Mouse (Mus musculus) monocyte, adult 2 months (primary cell): Measurements from ENCODE around the gene Smg7.
A peak's percentile ranks its signal among the peaks of the same experiment; 100 is the strongest.
"Not testable (repeated sequence)": the region's sequence is repeated elsewhere in the genome, so short reads cannot be mapped to it uniquely, and the experiment has no call there.

Experiments
- DNase-seq, 2 experiments: peaks; one replicate each; pipeline ENCODE4 v3.0.0; 2022; ENCODE audit warnings: low spot score in 2 of 2, low read depth in 1 of 2

The Smg7 gene

DNA sequence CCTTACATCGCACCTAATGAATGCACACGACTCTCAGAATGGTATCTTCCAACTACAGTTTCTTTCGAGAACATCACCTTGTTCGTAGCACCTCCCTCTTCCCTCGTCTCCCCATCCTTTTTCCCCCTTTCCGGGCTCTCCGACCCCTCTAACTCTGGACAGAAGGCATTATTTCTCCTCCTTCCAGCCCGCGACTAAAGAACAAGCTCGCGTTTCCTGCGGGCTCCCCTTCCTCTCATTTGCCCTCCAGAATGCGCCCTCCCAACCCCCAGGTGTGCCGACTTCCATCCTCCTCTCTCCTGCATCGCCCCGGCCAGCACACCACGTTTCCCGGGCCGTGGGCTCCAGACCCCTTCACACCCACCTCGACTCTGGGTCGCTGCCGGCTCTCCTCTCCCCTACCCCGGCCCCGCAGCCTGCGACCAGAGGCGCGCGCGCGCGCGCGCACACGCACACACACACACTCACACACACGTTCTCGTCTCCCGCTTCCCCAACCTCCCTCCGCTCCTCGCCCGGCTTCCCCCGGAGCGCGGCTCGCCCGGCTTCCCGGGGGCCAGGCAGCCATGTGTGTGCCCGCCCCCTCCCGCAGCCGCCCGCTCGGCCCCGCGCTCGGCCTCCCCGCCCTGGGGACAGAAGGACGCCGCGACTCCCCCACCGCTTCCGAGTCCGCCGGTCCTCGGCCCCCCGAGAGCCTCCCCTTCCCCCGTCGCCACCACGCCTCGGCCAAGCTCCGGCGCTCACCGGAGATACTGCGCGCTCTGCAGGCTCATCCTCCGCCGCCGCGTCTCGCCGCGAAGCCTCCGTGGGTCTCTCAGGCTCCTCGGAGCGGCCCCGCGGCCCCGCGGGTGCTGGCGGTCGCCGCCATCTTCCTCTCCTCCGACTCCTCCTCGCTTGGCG, at the start of gene Smg7:
TSS of gene Smg7 (minus strand) at position 882 of the 900 bp plus-strand sequence.
- DNase-seq = peak; percentile 10 to 49

DNA sequence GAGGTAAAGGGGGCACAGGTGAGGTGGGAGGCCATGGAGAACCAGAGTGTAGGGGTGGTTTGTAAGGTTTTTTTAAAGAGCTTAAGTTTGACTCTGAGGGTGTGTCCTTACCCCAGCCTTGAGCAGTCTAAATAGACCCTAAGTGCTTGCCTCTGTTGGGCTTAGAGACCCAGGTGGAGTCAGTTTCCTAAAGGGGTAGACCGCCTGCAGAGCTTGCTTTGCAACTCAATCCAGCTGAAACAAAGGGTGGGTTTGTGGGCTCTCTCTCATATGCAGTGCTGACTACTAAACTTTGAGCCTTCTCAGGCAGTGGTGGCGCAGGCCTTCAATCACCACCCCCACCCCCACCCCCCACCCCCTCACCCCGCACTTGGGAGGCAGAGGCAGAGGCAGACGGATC, 40.5 kb upstream of the Smg7 start:
- no peak for DNase-seq

DNA sequence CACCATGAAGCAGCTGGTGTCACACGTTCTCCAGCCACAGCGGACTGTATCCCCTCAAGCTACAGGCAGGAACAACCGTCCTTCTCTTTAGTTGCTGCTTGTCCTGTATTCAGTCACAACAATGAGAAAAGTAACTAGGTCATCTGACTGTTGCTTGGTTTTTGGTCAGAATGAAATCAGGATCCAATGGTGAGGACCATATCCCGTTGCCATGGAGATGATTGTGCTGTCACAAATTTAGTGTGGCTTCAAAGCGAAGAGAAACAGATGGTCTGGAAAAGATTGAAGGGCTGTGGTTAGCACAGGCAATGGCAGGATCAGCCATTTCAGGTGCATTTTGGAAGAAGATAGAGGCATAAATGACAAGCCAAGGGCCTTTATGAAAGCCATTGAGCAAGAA, 33.9 kb upstream of the Smg7 start:
- DNase-seq = no peak

DNA sequence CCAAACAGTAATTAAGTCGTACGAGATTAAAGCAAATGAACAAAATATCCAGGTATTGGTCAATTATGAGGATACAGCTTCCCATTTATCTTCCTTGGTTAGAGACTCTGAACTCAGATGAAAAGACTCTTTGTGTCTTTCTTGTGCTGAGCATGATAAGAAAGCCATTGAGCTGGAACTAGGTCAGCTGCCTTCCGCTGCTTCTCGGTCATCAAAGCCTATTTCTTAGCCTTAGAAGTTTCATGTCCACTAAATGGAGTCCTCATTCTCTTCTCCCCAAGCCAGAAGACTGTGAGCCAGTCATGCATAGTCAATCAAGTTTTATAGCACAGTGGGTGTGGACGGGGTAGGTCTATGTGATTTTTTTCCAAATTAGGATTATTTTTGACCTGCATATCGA, 33.0 kb upstream of the Smg7 start:
- no peak for DNase-seq

DNA sequence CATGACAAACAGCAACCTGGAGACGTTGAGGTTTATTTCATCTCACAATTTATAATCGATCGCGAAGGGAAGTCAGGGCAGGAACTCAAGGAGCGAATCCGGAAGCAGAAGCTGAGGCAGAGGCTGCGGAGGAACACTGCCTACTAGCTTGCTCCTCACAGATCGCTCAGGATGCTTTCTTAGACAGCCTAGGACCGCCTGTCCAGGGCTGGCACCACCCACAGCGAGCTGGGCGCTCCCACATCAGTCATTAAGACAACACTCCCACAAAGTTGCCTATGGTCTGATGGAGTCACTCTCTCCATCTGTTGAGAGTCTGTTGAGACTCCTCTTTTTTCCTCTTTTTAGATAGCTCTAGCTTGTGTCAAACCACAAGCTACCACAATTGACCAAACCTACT, 31.5 kb upstream of the Smg7 start:
- no peak for DNase-seq

DNA sequence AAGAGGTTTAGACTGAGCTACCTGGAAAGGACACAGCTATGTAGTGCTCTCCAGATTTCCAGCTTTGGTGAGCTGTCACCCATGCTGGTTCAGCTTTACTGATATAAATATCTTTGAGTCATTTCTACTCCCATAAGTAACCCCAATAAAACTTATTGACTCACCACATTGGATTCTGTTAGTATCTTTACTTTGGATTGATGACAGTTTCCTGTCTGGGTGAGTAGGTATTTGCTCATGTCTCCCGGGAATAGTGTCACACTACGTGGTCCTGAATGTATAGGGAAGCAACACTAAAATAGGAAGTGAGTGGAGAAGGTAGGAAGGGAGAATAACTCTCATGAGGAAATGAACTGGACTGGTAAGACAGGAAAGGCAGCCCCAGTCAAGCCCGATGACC, 19.3 kb upstream of the Smg7 start:
- no peak for DNase-seq

DNA sequence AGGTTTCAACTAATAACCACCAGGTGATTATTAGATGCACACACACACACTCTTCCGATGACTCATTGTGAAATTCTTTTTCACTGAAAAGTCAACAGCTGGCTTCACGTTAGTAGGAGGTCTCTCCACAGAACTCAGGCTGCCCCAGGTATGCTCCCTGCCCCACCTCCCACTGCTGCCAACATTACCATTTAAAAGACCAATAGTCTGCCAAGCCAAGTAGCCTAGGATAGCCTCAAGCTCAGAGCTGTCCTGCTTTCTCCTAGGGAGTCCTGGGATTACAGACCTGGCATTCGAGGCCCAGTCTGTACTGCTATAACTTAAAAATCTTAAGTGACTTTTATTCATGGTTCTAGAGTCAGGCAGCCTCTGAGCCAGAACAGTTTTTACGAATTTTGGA, 15.2 kb upstream of the Smg7 start:
- DNase-seq = no peak

DNA sequence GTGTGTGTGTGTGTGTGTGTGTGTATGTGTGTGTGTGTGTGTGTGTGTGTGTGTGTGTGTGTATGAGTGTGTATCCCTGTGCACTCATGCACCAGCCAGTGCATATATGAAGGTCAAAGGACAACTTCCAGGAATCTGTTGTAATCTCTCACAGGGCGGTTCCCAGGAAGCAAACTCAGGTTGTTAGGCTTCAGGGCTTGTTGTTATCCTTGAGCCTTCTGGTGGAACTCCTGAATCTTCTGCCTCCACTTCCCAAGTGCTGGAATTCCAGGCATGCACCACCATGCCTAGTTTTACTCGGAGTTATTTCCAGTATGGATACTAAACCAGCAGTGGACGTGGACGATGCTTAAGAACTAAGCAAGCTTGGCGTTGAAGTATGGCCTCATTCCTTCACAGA, 14.5 kb upstream of the Smg7 start:
- no peak for DNase-seq

DNA sequence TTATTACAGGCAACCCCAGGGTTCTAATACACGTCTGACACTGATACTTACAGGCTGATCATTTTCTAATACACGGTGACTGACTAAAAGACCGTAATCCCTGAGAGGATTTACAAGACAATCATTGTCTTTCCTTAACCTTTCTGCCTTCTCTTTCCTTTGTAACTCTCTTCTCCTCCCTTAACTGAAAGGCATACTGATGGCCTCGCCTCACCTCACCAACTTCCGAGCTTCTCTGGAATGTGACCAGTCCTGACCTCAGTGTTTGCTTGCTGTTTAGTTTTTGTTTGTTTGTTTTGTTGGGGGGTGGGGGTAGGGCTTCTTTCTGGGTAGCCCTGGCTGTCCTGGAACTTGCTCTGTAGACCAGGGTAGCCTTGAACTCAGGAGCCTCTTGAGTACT, 13.3 kb upstream of the Smg7 start:
- no peak for DNase-seq

DNA sequence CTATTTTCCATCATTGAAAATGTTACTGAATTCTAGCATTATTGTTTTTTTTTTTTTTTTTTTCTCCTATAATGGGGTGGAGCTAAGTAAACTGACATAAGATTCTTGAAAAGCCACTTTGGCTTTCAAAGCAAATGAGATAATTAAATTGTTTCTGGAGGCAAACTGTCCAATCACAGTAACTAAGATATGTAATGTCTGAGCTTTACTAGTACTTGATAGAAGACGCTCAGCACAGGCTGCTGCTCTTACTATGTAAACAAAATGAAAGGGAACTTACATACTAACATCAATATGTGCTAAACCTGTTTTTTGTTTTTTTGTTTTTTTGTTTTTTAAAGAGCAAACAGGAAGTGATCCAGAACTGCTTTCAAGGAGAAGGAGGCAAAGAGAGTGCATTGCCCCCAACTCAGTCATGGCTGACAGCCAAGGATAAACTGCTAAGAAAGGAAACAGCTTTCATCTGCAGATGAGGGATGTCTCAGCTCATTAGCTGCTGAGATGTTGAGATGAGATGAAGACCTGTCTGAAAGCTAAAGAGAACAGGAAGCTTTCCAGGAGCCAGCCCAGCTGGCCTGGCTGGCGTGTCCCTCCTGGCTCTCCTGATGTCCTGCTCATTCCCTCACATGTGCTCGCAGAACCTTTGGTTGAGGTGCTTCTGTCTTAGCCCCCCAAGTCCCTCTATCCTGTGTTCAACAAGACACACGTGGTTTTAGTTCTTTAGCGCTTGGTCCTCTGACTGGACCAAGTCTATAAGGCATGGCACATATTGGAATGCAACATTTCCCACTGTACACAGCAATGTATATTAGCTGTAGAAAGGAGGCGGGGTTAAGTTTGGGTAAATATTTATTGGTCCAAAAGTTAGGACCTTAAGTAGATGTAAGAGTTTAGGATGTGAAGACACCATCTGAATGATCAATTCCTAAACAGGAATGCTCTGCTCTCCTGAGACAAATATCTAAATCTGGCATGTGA, 11.3 kb upstream of the Smg7 start:
- no peak for DNase-seq

DNA sequence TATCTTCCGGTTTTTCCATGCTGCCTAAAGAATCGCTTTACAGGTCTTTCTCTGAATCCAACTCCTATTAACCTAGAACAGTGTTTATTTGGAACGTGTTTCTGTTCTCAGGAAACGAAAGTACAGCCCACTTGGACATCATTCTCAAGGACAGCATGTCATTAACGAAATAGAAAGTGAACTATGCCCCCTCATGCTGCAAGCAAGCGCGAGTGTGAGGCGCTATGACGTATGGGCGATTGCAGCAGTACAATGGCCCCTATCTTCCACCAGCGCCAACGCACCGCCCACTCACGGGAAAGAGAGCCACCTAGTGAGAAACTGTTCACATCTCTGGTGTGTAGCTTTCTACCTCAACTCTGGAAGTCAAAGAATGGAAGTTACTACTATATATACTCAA, 2.0 kb upstream of the Smg7 start:
- DNase-seq = peak; percentile 57 to 75

DNA sequence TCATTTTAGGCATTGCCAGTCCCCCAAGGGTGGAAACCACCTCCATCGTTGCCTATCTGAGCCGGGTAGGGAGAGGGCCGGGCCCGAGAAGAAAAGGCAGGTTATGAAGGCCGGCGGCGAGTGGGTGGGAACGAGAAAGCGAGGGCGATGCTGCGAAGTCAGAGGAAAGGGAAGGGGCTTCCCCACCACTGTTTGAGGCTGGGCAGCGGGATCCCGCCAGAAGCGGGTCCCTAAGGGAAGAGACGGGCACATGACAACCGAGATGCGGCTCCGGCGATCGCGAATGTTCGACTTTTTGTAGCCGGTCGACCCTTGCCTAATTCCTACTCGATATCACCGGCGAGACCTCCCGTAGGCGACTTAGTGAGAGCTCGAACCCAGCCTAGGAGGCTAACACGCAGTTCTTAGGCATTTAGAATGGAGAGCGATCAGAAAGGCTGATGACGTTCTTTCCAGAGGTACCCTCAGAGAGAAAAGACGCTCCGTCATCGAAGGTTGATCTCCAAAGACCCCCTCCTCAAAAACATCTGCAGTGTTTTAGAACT, 1.2 kb upstream of the Smg7 start:
- DNase-seq = peak in 1 of 2 experiments; percentile 5

DNA sequence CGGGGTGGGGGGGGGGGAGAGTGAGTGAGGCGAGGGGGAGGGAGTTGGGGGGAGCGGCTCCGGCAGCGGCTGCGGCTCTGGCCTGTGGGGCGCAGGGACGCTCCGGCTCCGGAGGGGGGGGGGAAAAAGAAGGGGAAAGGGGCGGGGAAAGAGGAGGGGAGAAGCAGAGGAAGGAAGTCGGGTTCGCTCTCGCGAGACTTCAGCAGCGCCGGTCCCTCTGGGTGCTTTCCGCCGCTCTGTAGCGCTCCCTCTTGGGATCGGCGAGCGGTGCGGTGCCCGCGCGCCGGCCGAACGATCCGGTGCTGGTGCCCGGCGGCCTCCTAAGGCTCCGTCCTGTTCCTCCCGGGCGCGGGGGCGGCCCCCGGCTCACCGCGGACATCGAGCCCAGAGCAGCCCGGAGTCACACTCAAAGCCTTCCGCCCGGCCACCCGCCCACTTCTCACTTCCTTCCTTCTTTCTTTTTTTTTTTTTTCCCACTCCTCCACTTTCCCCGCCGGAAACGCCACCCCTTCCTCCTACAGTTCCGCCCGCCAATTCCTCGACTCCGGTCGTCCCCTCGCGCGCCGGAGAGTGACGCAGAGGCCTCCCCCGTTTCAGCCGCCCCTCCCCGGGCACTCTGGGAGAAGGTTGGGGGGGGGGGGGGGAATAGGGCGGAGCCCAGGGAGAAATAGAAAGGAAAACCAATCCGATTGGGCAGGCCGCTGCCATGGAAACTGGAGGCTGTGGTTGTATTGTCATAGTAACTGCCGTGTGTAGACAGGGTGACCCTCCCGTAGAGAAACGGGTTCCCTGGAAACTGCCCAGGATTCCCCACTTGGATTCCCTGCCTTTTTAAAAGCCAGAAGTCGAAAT, 445 bp upstream of the Smg7 start:
- DNase-seq = peak; percentile 81 to 90

DNA sequence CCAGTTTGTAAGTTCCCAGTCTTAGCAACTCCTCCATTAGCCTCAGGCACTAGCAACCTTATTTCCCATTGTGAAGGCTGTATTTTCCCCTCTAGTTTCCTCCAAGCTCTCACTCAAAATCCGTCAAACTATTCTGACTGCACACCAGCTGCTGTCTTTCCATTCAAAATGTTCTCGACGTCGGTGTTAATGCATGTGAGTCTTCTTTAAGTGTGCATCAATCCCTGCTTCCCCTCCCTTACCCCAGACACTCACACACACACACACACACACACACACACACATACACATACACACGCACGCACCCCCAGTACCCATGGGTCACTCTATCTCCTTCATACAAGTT, 1.1 kb downstream of the Smg7 start:
- DNase-seq = no peak

DNA sequence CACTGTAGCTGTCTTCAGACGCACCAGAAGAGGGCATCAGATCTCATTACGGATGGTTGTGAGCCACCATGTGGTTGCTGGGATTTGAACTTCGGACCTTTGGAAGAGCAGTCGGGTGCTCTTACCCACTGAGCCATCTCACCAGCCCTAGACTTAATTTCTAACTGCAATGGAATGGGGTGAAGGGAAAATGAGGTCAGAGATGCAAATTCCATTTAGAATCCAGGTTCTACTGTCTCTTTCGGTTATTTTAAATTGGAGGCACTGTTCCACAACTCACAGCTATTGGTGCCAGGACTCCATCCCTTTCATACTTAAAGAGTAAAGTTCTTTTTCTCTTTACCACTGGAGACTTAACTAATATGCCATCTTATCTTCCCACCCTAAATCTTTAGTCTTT, 14.4 kb downstream of the Smg7 start:
- DNase-seq = not testable (repeated sequence)

DNA sequence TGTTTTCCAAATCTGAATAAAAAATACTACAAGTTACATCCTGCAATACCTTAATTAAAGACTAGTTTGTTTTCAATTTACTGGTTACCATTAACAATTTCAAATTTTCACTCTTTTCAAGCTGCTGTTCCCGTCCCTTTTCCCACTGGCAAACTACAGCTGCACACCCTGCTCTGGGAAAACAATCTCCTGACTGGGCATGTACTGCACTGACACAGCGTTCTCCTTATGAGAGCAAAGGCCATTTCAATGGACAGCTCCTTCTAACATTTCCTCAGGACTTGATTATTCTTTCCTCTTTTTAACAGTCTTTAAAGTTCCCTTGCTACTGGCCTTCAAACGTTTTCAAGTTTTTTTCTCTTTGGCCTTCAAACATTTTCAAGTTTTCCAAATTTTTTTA, 31.4 kb downstream of the Smg7 start:
- DNase-seq = no peak

DNA sequence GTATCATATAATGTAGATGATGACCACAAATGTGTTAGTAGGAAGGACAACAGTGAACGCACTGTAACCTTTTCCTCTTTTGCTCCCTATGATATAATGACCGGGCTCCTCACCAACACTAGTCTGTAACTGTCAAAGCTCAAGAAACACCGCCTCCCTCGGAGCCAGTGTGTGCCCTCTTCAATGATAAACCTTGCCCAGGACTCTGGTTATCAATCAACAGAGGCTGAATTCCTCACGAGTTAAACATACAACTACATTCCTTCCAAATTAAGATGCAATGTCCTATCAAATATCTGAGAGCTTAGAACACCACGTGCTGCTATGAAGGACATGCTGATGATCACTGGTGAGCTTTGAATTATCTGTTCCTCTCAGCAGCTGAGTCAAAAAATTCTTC, 32.5 kb downstream of the Smg7 start:
- DNase-seq = no peak

DNA sequence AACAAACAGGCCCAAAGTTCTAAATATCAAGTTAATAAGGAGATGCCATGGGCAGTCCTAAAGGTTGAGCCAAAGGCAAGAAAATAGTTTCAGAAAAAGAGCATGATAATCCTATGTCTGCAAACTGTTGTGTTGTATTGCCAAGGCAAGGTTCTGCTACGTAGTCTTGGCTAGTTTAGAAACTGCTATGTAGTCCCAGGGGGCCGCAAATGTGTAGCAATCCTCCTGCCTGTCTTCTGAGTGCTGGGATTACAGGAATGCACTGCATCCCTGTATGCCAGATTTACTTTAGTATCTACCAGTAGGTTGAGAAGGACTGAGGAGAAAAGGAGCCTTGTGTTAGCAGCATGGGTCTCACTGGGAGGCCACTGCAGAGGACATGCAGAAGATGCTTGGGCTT, 55.6 kb downstream of the Smg7 start:
- no peak for DNase-seq

DNA sequence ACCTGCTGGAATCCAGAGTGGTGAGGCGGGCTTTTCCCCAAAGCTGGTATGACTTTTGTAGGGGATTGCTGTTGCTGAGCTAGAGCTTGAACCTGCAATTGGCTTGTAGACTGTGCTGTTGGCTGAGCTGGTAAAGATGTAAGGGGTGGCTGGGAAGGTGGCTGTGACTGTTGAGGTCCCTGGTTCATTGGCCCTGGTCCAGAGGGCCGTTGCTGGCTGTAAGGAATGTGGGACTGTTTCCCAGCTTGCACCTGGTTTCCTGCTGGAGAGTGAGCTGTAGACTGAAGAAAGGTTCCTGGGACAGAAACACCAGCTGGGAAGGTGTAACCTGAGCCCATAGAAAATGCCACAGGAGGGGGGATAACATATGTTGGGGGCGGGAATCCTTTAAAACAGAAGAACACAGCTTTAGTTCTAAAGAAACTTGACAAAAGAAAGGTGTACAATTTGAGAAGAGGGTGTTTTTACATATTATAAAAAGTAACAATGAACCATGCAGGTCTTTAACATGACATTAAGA, 57.2 kb downstream of the Smg7 start:
- DNase-seq = no peak

DNA sequence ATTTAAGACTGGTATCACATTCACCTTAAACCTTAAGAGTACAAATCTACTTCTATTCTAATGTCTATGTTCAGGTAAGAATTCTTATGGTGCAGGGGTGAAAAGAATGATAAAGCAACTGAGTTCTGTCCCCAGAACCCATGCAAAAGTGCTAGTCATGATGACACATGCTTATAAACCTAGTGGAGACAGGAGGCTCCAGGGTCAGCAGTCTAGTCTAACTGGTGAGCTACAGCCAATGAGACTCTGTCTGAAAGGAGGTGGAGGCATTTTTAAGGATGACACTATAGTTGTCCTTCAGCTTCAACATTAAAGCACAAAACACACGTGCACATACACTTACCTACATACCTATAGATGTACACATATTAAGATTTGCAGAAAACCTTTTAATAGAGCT, 57.8 kb downstream of the Smg7 start:
- DNase-seq = no peak

DNA sequence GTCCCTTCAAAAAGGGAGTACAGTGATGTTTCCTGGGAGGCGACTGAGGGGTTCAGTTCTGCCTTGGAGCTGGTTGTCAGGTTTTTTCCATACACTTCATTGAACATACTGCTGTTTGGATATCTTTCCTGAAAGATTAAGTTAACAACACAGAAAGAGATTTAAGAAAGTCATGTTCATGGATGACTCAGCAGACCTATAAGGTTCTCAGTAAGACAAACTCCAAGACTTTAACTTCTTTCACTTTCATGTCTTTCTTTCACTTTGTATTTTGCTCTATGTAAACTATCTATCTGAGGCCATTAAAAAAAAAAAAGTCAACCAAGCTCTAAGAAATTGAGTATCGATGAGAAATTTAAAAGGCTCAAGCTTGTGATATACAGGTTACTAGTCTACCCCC, 61.4 kb downstream of the Smg7 start:
- no peak for DNase-seq
